Mouse (Mus musculus) adrenal gland, adult 2 months (tissue): Measurements from ENCODE around the gene F2r. TPM values are rescaled to one million over a fixed set of nuclear protein-coding genes. Genes with fewer than 3 reads are reported as not detected.

Source experiments
- DNase-seq: peaks from one replicate; pipeline ENCODE4 v3.0.0; 2021
- long read RNA-seq: library from polyadenylated mRNA; stranded (forward); transcript quantifications from one replicate; pipeline ENCODE4 v2.0.0, GENCODE M21; 2021
- polyA plus RNA-seq: library from polyadenylated mRNA; depleted of rRNA; stranded (reverse); fragments of >200 nt; gene quantifications from 2 replicates; pipeline ENCODE4 v1.2.3, GENCODE M21; 2012; rRNA removed
- total RNA-seq, 2 experiments: library from RNA; stranded (reverse); gene quantifications; 2 replicates each; pipeline ENCODE4 v1.2.3; 2021

The F2r gene
- total RNA-seq (100 to 1,000 TPM; 110 to 154 TPM), polyA plus RNA-seq (80.5 and 95.4 TPM in 2 replicates)
- long read RNA-seq, transcript F2r-201 (2 exons, 3,336 nt): major isoform, 117 of 130 reads
- long read RNA-seq, partial matches to known transcripts: 0 of 130 reads
- long read RNA-seq, other reads (novel, unspliced or antisense): 13 of 130 reads

- DNase-seq: peak; percentile 95
Observed at GRCm38 (mm10) chr13:95618309-95618712, at the start of gene F2r. Gene F2r (minus strand): TSS chr13:95618487.

GRCm38 (mm10) chr13:95667260-95667659 lies 49.0 kb upstream of the F2r start:
- DNase-seq: no peak

GRCm38 (mm10) chr13:95665644-95666356 lies 47.5 kb upstream of the F2r start:
- DNase-seq: no peak

GRCm38 (mm10) chr13:95663834-95664233 lies 45.5 kb upstream of the F2r start:
- DNase-seq: no peak

GRCm38 (mm10) chr13:95659432-95659831 lies 41.1 kb upstream of the F2r start:
- no peak for DNase-seq

GRCm38 (mm10) chr13:95657171-95657570 lies 38.9 kb upstream of the F2r start:
- DNase-seq: peak; percentile 23

GRCm38 (mm10) chr13:95655284-95655683 lies 37.0 kb upstream of the F2r start:
- no peak for DNase-seq

GRCm38 (mm10) chr13:95653696-95654095 lies 35.4 kb upstream of the F2r start:
- DNase-seq: no peak

GRCm38 (mm10) chr13:95651870-95652668 lies 33.8 kb upstream of the F2r start:
- no peak for DNase-seq

- no peak for DNase-seq
Observed at GRCm38 (mm10) chr13:95649941-95650340, 31.7 kb upstream of the F2r start.

- DNase-seq: no peak
Observed at GRCm38 (mm10) chr13:95647248-95647647, 29.0 kb upstream of the F2r start.

GRCm38 (mm10) chr13:95646687-95647111 lies 28.4 kb upstream of the F2r start:
- DNase-seq: no peak

GRCm38 (mm10) chr13:95643740-95644139 lies 25.5 kb upstream of the F2r start:
- DNase-seq: no peak

GRCm38 (mm10) chr13:95641061-95641986 lies 23.0 kb upstream of the F2r start:
- DNase-seq: no peak

GRCm38 (mm10) chr13:95640408-95640807 lies 22.1 kb upstream of the F2r start:
- DNase-seq: peak; percentile 69

- DNase-seq: peak; percentile 45
Observed at GRCm38 (mm10) chr13:95639336-95640116, 21.2 kb upstream of the F2r start.

- peak; percentile 47 for DNase-seq
Observed at GRCm38 (mm10) chr13:95638894-95639293, 20.6 kb upstream of the F2r start.

GRCm38 (mm10) chr13:95637737-95638136 lies 19.4 kb upstream of the F2r start:
- no peak for DNase-seq

- no peak for DNase-seq
Observed at GRCm38 (mm10) chr13:95635301-95635700, 17.0 kb upstream of the F2r start.

- no peak for DNase-seq
Observed at GRCm38 (mm10) chr13:95634451-95634850, 16.2 kb upstream of the F2r start.

GRCm38 (mm10) chr13:95633384-95633783 lies 15.1 kb upstream of the F2r start:
- DNase-seq: peak; percentile 64
